Mouse (Mus musculus): ENCODE measurements at regions not wholly inside any gene's neighbourhood (a gene's known extent, or its start where the extent isn't known, plus 50 kb on each side); places are given as distances from the start of the nearest gene placed in this dataset.

GRCm38 (mm10) chr13:26554266-26554665 lies 215.7 kb downstream of the Hdgfl1 start:
- no peak for TF ChIP-seq USF1 (IDR thresholded peaks at IDR 0.05; ENCODE audit: low read depth)
- no peak for TF ChIP-seq POLR2A (IDR thresholded peaks at IDR 0.05; ENCODE audit: insufficient read length, low read depth)
- TF ChIP-seq TCF12 (IDR thresholded peaks at IDR 0.05; ENCODE audit: insufficient read depth, poor library complexity, severe bottlenecking) = no peak
- no peak for TF ChIP-seq CEBPB (IDR thresholded peaks at IDR 0.05; ENCODE audit: insufficient read depth, poor library complexity, severe bottlenecking)
- no peak for TF ChIP-seq MYOG (IDR thresholded peaks at IDR 0.05; ENCODE audit: control insufficient read depth in 1 of 3, insufficient read depth in 1 of 3, insufficient read length in 2 of 3, low read depth in 2 of 3)
- no peak for TF ChIP-seq MYOD1 (IDR thresholded peaks at IDR 0.05; ENCODE audit: control insufficient read depth in 1 of 3, insufficient read length in 2 of 3, low read depth in 2 of 3)
- TF ChIP-seq MAX (IDR thresholded peaks at IDR 0.05; ENCODE audit: low read depth) = no peak
- TF ChIP-seq POLR2AphosphoS2 (IDR thresholded peaks at IDR 0.05; ENCODE audit: insufficient read length, low read depth) = no peak
- no peak for TF ChIP-seq E2F4 (IDR thresholded peaks at IDR 0.05; ENCODE audit: insufficient read depth)
- no peak for TF ChIP-seq SRF (IDR thresholded peaks at IDR 0.05; ENCODE audit: control insufficient read depth, insufficient read length, low read depth)

All from myocyte (in vitro differentiated cells).